Mouse (Mus musculus) liver, postnatal 0 days (tissue): ENCODE results near the gene Hectd1. TPM values are rescaled to one million over a fixed set of nuclear protein-coding genes. Genes with fewer than 3 reads are reported as not detected.

Experiments
- ATAC-seq: fragments of 200-750 bp; cut with Nextera tagmentation; 2 replicates; pipeline ENCODE4 v1.8.0; 2017; ENCODE audit warnings: mild to moderate bottlenecking, moderate library complexity
- DNase-seq: peaks from one replicate; pipeline ENCODE4 v3.0.0-alpha.2; 2016
- H3K27ac ChIP-seq: fragments of 300-500 bp; sonication (generic); 2 replicates; pipeline ENCODE4 v1.5.1; 2014; ENCODE audit warnings: antibody characterized with exemption, moderate library complexity, mild to moderate bottlenecking, low read depth
- H3K27me3 ChIP-seq: fragments of 300-500 bp; sonication (generic); 2 replicates; pipeline ENCODE4 v1.6.1; 2014; ENCODE audit warnings: low read length, control low read depth, mixed read lengths; ENCODE audit not compliant: insufficient read depth
- H3K36me3 ChIP-seq: fragments of 300-500 bp; sonication (generic); replicated peaks from 2 replicates; pipeline ENCODE4 v1.6.1; 2014; ENCODE audit warnings: mild to moderate bottlenecking, control low read depth, low read length, moderate library complexity, mixed read lengths; ENCODE audit not compliant: insufficient read depth
- H3K4me1 ChIP-seq: fragments of 300-500 bp; sonication (generic); 2 replicates; pipeline ENCODE4 v1.6.1; 2014; ENCODE audit warnings: antibody characterized with exemption, mild to moderate bottlenecking, control low read depth; ENCODE audit not compliant: insufficient read depth
- H3K4me2 ChIP-seq: fragments of 300-500 bp; sonication (generic); 2 replicates; pipeline ENCODE4 v1.6.1; 2014; ENCODE audit warnings: low read depth, mild to moderate bottlenecking, low read length, moderate library complexity, mixed read lengths
- H3K4me3 ChIP-seq: fragments of 300-500 bp; sonication (generic); 2 replicates; pipeline ENCODE4 v1.5.1; 2014; ENCODE audit warnings: low read depth, low read length
- H3K9ac ChIP-seq: fragments of 300-500 bp; sonication (generic); replicated peaks from 2 replicates; pipeline ENCODE4 v1.6.1; 2014; ENCODE audit warnings: mild to moderate bottlenecking, moderate library complexity
- H3K9me3 ChIP-seq: fragments of 300-500 bp; sonication (generic); 2 replicates; pipeline ENCODE4 v1.6.1; 2016; ENCODE audit warnings: mild to moderate bottlenecking, control low read depth, low read length, mixed read lengths
- CTCF ChIP-seq: sonication (generic); IDR thresholded peaks from 2 replicates; pipeline ENCODE4 v1.5.1; 2016; ENCODE audit warnings: antibody characterized with exemption, low read depth
- EP300 ChIP-seq: IDR thresholded peaks from 2 replicates; pipeline ENCODE4 v1.6.1; 2016; ENCODE audit warnings: antibody characterized with exemption, low read depth, mild to moderate bottlenecking
- WGBS: fragments of 180-500 bp; shearing (Covaris S2); extraction: QIAGEN DNeasy Blood & Tissue Kit; methylation state at CpG from one replicate; pipeline ENCODE4 v1.1.7; 2014; ENCODE audit not compliant: insufficient replicate concordance; 5-methylcytosine and 5-hydroxymethylcytosine counted together
- polyA plus RNA-seq: library from polyadenylated mRNA; unstranded; fragments of >200 nt; fragmentation: Nextera tagmentation; extraction: Ambion mirVana; gene quantifications from 2 replicates; pipeline ENCODE4 v1.2.1, GENCODE M21; 2015

Hectd1 gene
- polyA plus RNA-seq, 1 experiment from 2014 or later: 20.6 TPM

DNA sequence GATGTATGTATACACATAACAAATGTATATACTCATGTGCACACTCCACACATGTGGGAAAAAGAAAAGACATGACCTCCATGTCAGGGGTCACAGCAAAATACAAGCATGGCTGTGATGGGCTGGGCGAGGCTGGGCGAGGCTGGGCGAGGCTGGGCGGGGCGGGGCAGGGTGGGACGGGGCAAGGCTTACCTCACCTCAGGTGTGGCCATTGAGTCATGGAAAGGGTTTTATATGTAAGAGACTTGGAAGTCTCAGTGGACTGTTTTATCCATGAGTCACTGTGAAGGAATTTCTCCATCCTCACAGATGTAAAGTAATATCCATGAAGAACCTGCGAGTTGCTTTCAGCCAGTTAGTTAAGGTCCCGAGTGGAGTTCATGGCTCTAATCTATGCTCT, 107.5 kb downstream of the Hectd1 start:
- no peak for DNase-seq
- no peaks in the 10 kb centered on the region for H3K27me3 ChIP-seq
- TF ChIP-seq CTCF (no peak), EP300 (no peak)
- H3K9ac ChIP-seq: no peak overlapping the region
- no peak overlapping the region for H3K4me2 ChIP-seq
- H3K36me3 ChIP-seq: no peaks in the 10 kb centered on the region; the same call in 1 of the 2 replicates
- no peak for ATAC-seq
- WGBS: 90% methylated on average over 8 of the region's 8 CpGs
- H3K9me3 ChIP-seq: no peaks in the 10 kb centered on the region
- H3K27ac ChIP-seq: no peak overlapping the region
- H3K4me1 ChIP-seq: no peaks in the 10 kb centered on the region
- no peak overlapping the region for H3K4me3 ChIP-seq

DNA sequence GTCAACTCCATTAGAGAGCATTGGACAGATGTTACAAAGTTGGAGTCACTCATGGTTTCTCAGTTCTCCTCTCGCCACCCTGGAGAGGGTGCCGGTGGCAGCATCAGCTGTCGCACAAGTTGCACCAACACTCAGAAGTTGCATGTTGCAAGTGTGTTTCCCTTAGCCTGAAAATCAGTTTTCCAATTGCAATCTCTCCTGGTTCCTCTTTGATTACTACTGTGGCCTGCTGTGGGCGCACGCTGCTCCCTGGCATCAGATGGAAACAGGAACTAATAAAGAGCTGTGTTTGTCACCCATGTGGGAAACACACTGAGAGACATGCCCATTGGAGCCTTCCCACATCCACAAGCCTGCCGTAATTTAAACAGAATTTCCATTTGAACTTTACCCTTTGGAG, 110.7 kb downstream of the Hectd1 start:
- Histone ChIP-seq H3K36me3 (no peaks in the 10 kb centered on the region; the same call in 1 of the 2 replicates), H3K4me1 (no peaks in the 10 kb centered on the region), H3K9ac (no peak overlapping the region), H3K4me3 (no peak overlapping the region), H3K9me3 (no peaks in the 10 kb centered on the region), H3K27me3 (no peaks in the 10 kb centered on the region), H3K4me2 (no peak overlapping the region), H3K27ac (no peak overlapping the region)
- 68% methylated on average over 6 of the region's 6 CpGs for WGBS
- ATAC-seq (no peak), DNase-seq (no peak)
- no peak for TF ChIP-seq CTCF
- TF ChIP-seq EP300: no peak

DNA sequence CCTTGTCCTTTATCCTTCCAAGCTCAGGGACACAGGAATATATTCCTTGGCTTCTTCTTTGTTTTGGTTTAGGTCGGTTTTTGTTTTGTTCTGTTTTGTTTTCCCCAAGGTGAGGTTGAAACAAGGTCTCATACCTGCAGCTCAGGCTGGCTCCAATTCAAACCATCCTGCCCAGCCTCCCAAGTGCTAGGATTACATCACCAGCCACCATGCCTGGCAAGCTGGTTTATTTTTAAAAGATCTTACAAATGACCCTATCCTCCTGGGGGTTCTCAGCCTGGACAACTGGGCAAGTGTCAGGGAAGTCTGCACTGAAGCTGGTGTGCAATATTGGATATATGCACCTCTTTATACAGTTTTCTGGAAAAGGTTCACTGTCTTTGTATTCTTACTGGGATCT, 116.7 kb downstream of the Hectd1 start:
- ATAC-seq: no peak
- TF ChIP-seq EP300: no peak
- no peak for TF ChIP-seq CTCF
- 55% methylated on average over 1 of the region's 1 CpGs for WGBS
- no peak for DNase-seq
- Histone ChIP-seq H3K9ac (no peak overlapping the region), H3K36me3 (no peaks in the 10 kb centered on the region), H3K4me2 (no peak overlapping the region), H3K4me3 (no peak overlapping the region), H3K27ac (no peak overlapping the region), H3K9me3 (no peaks in the 10 kb centered on the region), H3K4me1 (0 out of 2 replicates have a peak, but pooled peaks cover 2% of the 10 kb centered on the region), H3K27me3 (no peaks in the 10 kb centered on the region)

DNA sequence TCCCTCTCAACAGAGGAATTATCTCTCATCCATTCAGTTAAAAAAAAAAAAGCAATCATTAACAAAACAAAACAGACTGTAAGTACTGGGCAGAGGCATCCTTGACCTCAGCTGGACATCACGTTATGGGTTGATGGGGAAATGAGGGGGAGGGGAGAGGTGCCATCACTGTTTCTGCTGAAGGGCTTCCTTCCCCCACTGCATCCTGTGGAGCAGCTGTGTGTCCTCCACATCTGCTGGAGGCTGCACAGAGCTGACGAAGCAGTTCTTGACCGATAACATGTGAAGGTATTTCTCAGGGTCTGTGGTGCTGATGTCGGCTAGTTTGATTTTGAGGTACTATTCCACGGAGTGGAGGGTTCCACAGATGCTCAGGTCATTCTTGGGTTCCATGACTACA, 119.2 kb downstream of the Hectd1 start:
- 0 out of 2 replicates have a peak, but pooled peaks have one; percentile 36 for ATAC-seq
- H3K4me3 ChIP-seq: no peak overlapping the region
- no peaks in the 10 kb centered on the region for H3K27me3 ChIP-seq
- H3K9ac ChIP-seq: no peak overlapping the region
- TF ChIP-seq EP300: no peak
- no peak for TF ChIP-seq CTCF
- H3K9me3 ChIP-seq: no peaks in the 10 kb centered on the region
- no peak for DNase-seq
- H3K4me2 ChIP-seq: no peak overlapping the region
- H3K4me1 ChIP-seq: peaks cover 7% of the 10 kb centered on the region; the same call in 1 of the 2 replicates
- H3K27ac ChIP-seq: no peak overlapping the region
- H3K36me3 ChIP-seq: no peaks in the 10 kb centered on the region
- 47% methylated on average over 5 of the region's 5 CpGs for WGBS

DNA sequence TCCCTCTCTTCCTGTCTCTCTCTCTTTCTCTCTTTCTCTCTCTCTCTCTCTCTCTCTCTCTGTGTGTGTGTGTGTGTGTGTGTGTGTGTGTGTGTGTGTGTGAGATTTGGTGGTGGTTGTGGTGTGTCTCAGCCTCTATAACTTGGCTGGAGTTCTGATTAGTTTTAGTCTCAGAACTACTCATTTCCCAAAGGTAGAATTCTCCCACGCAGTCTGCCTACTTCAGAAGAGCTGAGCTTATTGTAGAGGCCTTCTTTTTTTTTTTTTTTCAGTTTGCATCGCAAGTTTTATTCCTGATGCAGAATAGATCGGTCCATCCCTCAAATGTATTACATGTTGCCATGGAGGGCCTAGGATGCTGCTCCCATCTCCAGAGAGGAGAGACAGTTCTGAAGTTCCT, 119.6 kb downstream of the Hectd1 start:
- no peak for TF ChIP-seq CTCF
- no peak for TF ChIP-seq EP300
- no peak for ATAC-seq
- Histone ChIP-seq H3K4me2 (no peak overlapping the region), H3K27me3 (no peaks in the 10 kb centered on the region), H3K4me1 (peaks cover 7% of the 10 kb centered on the region; the same call in 1 of the 2 replicates), H3K27ac (no peak overlapping the region), H3K9me3 (no peaks in the 10 kb centered on the region), H3K36me3 (no peaks in the 10 kb centered on the region), H3K4me3 (no peak overlapping the region), H3K9ac (no peak overlapping the region)
- no peak for DNase-seq
- WGBS: 84% methylated on average over 3 of the region's 3 CpGs

DNA sequence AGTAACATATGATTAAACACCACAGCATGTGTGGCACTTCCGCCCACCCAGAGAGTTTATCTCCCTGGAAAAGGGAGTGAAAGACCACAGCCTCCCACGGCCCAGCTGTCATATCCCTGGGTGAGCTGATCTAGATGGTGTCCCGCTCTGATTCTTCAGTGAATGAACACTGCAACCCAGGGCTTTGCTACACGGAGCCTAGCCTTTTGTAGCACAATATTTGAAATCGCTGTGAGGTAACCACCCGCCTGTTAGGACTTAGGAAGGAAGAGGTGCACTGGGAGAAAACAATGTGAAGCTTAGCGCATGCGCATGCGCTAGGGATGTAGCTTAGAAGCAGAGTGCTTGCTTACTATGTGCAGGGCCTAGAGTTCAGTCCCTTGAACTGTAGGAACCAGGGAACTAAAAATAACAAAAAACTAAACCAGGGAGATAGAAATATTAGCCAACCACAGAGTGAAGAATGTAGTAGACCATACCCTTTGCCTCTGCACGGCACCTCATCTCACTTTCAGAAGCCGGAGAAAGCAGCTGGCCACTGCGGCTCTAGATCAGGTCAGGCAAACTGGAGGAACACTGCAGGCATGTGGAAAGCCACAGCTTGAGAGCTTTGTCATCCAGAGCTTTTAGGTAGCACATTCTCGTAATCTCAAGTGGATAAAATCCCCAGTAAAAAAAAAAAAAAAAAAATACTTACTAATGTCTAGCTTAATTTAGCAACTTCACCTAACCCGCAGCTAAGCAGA, 120.2 kb downstream of the Hectd1 start:
- H3K4me3 ChIP-seq: no peak overlapping the region
- H3K4me1 ChIP-seq: peaks cover 7% of the 10 kb centered on the region; the same call in 1 of the 2 replicates
- WGBS: 64% methylated on average over 14 of the region's 14 CpGs
- H3K9me3 ChIP-seq: no peaks in the 10 kb centered on the region
- H3K9ac ChIP-seq: no peak overlapping the region
- H3K27ac ChIP-seq: peak overlapping the region; percentile 39; the same call in 1 of the 2 replicates
- no peak for TF ChIP-seq CTCF
- no peak for TF ChIP-seq EP300
- no peaks in the 10 kb centered on the region for H3K27me3 ChIP-seq
- H3K4me2 ChIP-seq: no peak overlapping the region
- no peaks in the 10 kb centered on the region for H3K36me3 ChIP-seq
- DNase-seq: no peak
- no peak for ATAC-seq
